Mouse (Mus musculus): Measurements from ENCODE around the gene Aggf1. TPM values are rescaled to one million over a fixed set of nuclear protein-coding genes. Genes with fewer than 3 reads are reported as not detected.

The Aggf1 gene
- polyA plus RNA-seq, 1 experiment from 2014 or later: 41.0 TPM

GRCm38 (mm10) chr13:95326611-95327344 is 48.4 kb downstream of the Aggf1 start:
- H3K36me3 ChIP-seq (replicated peaks): peaks cover 16% of the 10 kb centered on the region
- WGBS: 13% methylated on average over 21 of the region's 21 CpGs
- DNase-seq (ENCODE audit: extremely low spot score, low spot score): peak; percentile 45
- H3K4me3 ChIP-seq: peak overlapping the region; percentile 87
- H3K9me3 ChIP-seq: no peaks in the 10 kb centered on the region
- H3K27ac ChIP-seq: peak overlapping the region; percentile 99
- H3K27me3 ChIP-seq (ENCODE audit: poor library complexity, severe bottlenecking): no peaks in the 10 kb centered on the region
- H3K4me1 ChIP-seq: peaks cover 27% of the 10 kb centered on the region

GRCm38 (mm10) chr13:95325907-95326550 is 49.1 kb downstream of the Aggf1 start:
- peaks cover 12% of the 10 kb centered on the region for H3K36me3 ChIP-seq (replicated peaks)
- peak overlapping the region; percentile 99 for H3K27ac ChIP-seq
- H3K4me3 ChIP-seq: peak overlapping the region; percentile 87
- peaks cover 27% of the 10 kb centered on the region for H3K4me1 ChIP-seq
- WGBS: 14% methylated on average over 5 of the region's 5 CpGs
- H3K27me3 ChIP-seq (ENCODE audit: poor library complexity, severe bottlenecking): no peaks in the 10 kb centered on the region
- DNase-seq (ENCODE audit: extremely low spot score, low spot score): no peak
- H3K9me3 ChIP-seq: no peaks in the 10 kb centered on the region

- peak; percentile 80 for DNase-seq (ENCODE audit: extremely low spot score, low spot score)
- under 1% methylated on average over 63 of the region's 63 CpGs for WGBS
- peak overlapping the region; percentile 87 for H3K4me3 ChIP-seq
- no peaks in the 10 kb centered on the region for H3K9me3 ChIP-seq
- no peaks in the 10 kb centered on the region for H3K27me3 ChIP-seq (ENCODE audit: poor library complexity, severe bottlenecking)
- peak overlapping the region; percentile 99 for H3K27ac ChIP-seq
- H3K4me1 ChIP-seq: peaks cover 27% of the 10 kb centered on the region
- peaks cover 8% of the 10 kb centered on the region for H3K36me3 ChIP-seq (replicated peaks)
Measured at GRCm38 (mm10) chr13:95325080-95325906, 49.9 kb downstream of the Aggf1 start.

GRCm38 (mm10) chr13:95324626-95325079 is 50.5 kb downstream of the Aggf1 start:
- Histone ChIP-seq H3K27ac (peak overlapping the region; percentile 99), H3K36me3 (replicated peaks) (peaks cover 8% of the 10 kb centered on the region), H3K4me3 (peak overlapping the region; percentile 87), H3K27me3 (ENCODE audit: poor library complexity, severe bottlenecking) (no peaks in the 10 kb centered on the region), H3K9me3 (no peaks in the 10 kb centered on the region), H3K4me1 (peaks cover 27% of the 10 kb centered on the region)
- under 1% methylated on average over 22 of the region's 22 CpGs for WGBS
- DNase-seq (ENCODE audit: extremely low spot score, low spot score): peak; percentile 62

- Histone ChIP-seq H3K36me3 (replicated peaks) (peaks cover 7% of the 10 kb centered on the region), H3K27me3 (ENCODE audit: poor library complexity, severe bottlenecking) (no peaks in the 10 kb centered on the region), H3K27ac (peak overlapping the region; percentile 99), H3K4me1 (peaks cover 27% of the 10 kb centered on the region), H3K9me3 (no peaks in the 10 kb centered on the region), H3K4me3 (peak overlapping the region; percentile 87)
- WGBS: 24% methylated on average over 15 of the region's 15 CpGs
- DNase-seq (ENCODE audit: extremely low spot score, low spot score): peak; percentile 67
Measured at GRCm38 (mm10) chr13:95323950-95324625, 51.1 kb downstream of the Aggf1 start.

GRCm38 (mm10) chr13:95323400-95323799 is 51.8 kb downstream of the Aggf1 start, which contains the start of gene Zbed3:
Gene Zbed3, plus strand, starts transcription at chr13:95323612.
- peaks cover under 1% of the 10 kb centered on the region for H3K36me3 ChIP-seq (replicated peaks)
- H3K27ac ChIP-seq: peak within 1 kb of the TSS; percentile 99

GRCm38 (mm10) chr13:95320451-95320850 is 54.7 kb downstream of the Aggf1 start:
- no peak for DNase-seq (ENCODE audit: extremely low spot score, low spot score)
- Histone ChIP-seq H3K27ac (no peak overlapping the region), H3K4me3 (no peak overlapping the region), H3K27me3 (ENCODE audit: poor library complexity, severe bottlenecking) (no peaks in the 10 kb centered on the region), H3K36me3 (replicated peaks) (no peaks in the 10 kb centered on the region), H3K4me1 (peaks cover 6% of the 10 kb centered on the region; the same call in 1 of the 2 replicates), H3K9me3 (no peaks in the 10 kb centered on the region)
- WGBS: 57% methylated on average over 4 of the region's 4 CpGs

More at GRCm38 (mm10) chr13:95323400-95323799, 51.8 kb downstream of the Aggf1 start, which contains the start of gene Zbed3:
- peak within 1 kb of the TSS; percentile 87 for H3K4me3 ChIP-seq
- 89% methylated on average over 6 of the region's 6 CpGs for WGBS
- no peak for DNase-seq (ENCODE audit: extremely low spot score, low spot score)
- H3K9me3 ChIP-seq: no peaks in the 10 kb centered on the region
- H3K27me3 ChIP-seq (ENCODE audit: poor library complexity, severe bottlenecking): no peaks in the 10 kb centered on the region
- peaks cover 23% of the 10 kb centered on the region for H3K4me1 ChIP-seq

- no peak overlapping the region for H3K4me3 ChIP-seq
- no peaks in the 10 kb centered on the region for H3K27me3 ChIP-seq (ENCODE audit: poor library complexity, severe bottlenecking)
- no peak for DNase-seq (ENCODE audit: extremely low spot score, low spot score)
- H3K4me1 ChIP-seq: peaks cover 6% of the 10 kb centered on the region; the same call in 1 of the 2 replicates
- H3K27ac ChIP-seq: no peak overlapping the region
- no peaks in the 10 kb centered on the region for H3K9me3 ChIP-seq
- WGBS: 85% methylated on average over 6 of the region's 6 CpGs
- no peaks in the 10 kb centered on the region for H3K36me3 ChIP-seq (replicated peaks)
Measured at GRCm38 (mm10) chr13:95319153-95319552, 56.0 kb downstream of the Aggf1 start.

- Histone ChIP-seq H3K4me1 (peaks cover 5% of the 10 kb centered on the region), H3K9me3 (no peaks in the 10 kb centered on the region), H3K27ac (no peak overlapping the region), H3K27me3 (ENCODE audit: poor library complexity, severe bottlenecking) (no peaks in the 10 kb centered on the region), H3K4me3 (no peak overlapping the region), H3K36me3 (replicated peaks) (no peaks in the 10 kb centered on the region)
- DNase-seq (ENCODE audit: extremely low spot score, low spot score): no peak
- 82% methylated on average over 6 of the region's 6 CpGs for WGBS
Measured at GRCm38 (mm10) chr13:95312016-95312415, 63.1 kb downstream of the Aggf1 start.

GRCm38 (mm10) chr13:95307100-95307655 is 68.0 kb downstream of the Aggf1 start:
- Histone ChIP-seq H3K27me3 (ENCODE audit: poor library complexity, severe bottlenecking) (no peaks in the 10 kb centered on the region), H3K36me3 (replicated peaks) (no peaks in the 10 kb centered on the region), H3K4me3 (no peak overlapping the region), H3K27ac (no peak overlapping the region), H3K4me1 (peaks cover 4% of the 10 kb centered on the region), H3K9me3 (no peaks in the 10 kb centered on the region)
- 89% methylated on average over 8 of the region's 8 CpGs for WGBS
- DNase-seq (ENCODE audit: extremely low spot score, low spot score): no peak

GRCm38 (mm10) chr13:95306596-95306995 is 68.6 kb downstream of the Aggf1 start:
- Histone ChIP-seq H3K4me1 (no peaks in the 10 kb centered on the region), H3K27me3 (ENCODE audit: poor library complexity, severe bottlenecking) (no peaks in the 10 kb centered on the region), H3K9me3 (no peaks in the 10 kb centered on the region), H3K36me3 (replicated peaks) (no peaks in the 10 kb centered on the region), H3K4me3 (no peak overlapping the region), H3K27ac (no peak overlapping the region)
- WGBS: 84% methylated on average over 4 of the region's 4 CpGs
- DNase-seq (ENCODE audit: extremely low spot score, low spot score): no peak

All from forebrain, embryonic 10.5 days (tissue).